Mouse (Mus musculus) myocyte (in vitro differentiated cells): Measurements from ENCODE around the gene Flt3. TPM values are rescaled to one million over a fixed set of nuclear protein-coding genes. Genes with fewer than 3 reads are reported as not detected.
A peak's percentile ranks its signal among the peaks of the same experiment; 100 is the strongest.

Experiments used
- H3K27me3 ChIP-seq: one replicate; pipeline ENCODE4 v1.6.1; 2011; ENCODE audit not compliant: control insufficient read depth, insufficient read depth, insufficient read length
- H3K36me3 ChIP-seq: one replicate; pipeline ENCODE4 v1.6.1; 2011; ENCODE audit not compliant: control insufficient read depth, insufficient read depth
- H3K4me2 ChIP-seq: one replicate; pipeline ENCODE4 v1.6.1; 2011; ENCODE audit warnings: low read depth, control low read depth
- H3K4me3 ChIP-seq: one replicate; pipeline ENCODE4 v1.5.1; 2011; ENCODE audit warnings: mild to moderate bottlenecking, control low read depth, moderate library complexity
- H3K79me2 ChIP-seq: one replicate; pipeline ENCODE4 v1.6.1; 2011; ENCODE audit not compliant: control insufficient read depth, insufficient read depth
- H3ac ChIP-seq: one replicate; pipeline ENCODE4 v1.6.1; 2011; ENCODE audit not compliant: control insufficient read depth, insufficient read length
- CEBPB ChIP-seq: IDR thresholded peaks from 2 replicates; pipeline ENCODE4 v1.6.1; 2011; ENCODE audit warnings: mild to moderate bottlenecking, moderate library complexity; ENCODE audit not compliant: poor library complexity, insufficient read depth, severe bottlenecking
- E2F4 ChIP-seq: IDR thresholded peaks from one replicate; pipeline ENCODE4 v1.6.1; 2011; ENCODE audit warnings: mild to moderate bottlenecking, control low read depth, moderate library complexity; ENCODE audit not compliant: insufficient read depth
- MAX ChIP-seq: IDR thresholded peaks from one replicate; pipeline ENCODE4 v1.6.1; 2011; ENCODE audit warnings: low read depth, mild to moderate bottlenecking, control low read depth
- MYOD1 ChIP-seq, 3 experiments: IDR thresholded peaks; one replicate each; pipeline ENCODE4 v1.6.1; 2011; ENCODE audit warnings: control low read depth in 2 of 3, low read depth in 2 of 3, mild to moderate bottlenecking in 2 of 3, moderate library complexity in 1 of 3; ENCODE audit not compliant: insufficient read length in 2 of 3, control insufficient read depth in 1 of 3
- MYOG ChIP-seq, 3 experiments: IDR thresholded peaks; one replicate each; pipeline ENCODE4 v1.6.1; 2011; ENCODE audit warnings: control low read depth in 2 of 3, low read depth in 2 of 3, mild to moderate bottlenecking in 2 of 3; ENCODE audit not compliant: insufficient read length in 2 of 3, control insufficient read depth in 1 of 3, insufficient read depth in 1 of 3
- POLR2A ChIP-seq: IDR thresholded peaks from one replicate; pipeline ENCODE4 v1.6.1; 2011; ENCODE audit warnings: low read depth, mild to moderate bottlenecking, control low read depth, moderate library complexity; ENCODE audit not compliant: insufficient read length
- POLR2AphosphoS2 ChIP-seq: IDR thresholded peaks from one replicate; pipeline ENCODE4 v1.6.1; 2011; ENCODE audit warnings: low read depth, control low read depth; ENCODE audit not compliant: insufficient read length
- REST ChIP-seq: IDR thresholded peaks from one replicate; pipeline ENCODE4 v1.6.1; 2011; ENCODE audit warnings: mild to moderate bottlenecking, control low read depth, moderate library complexity; ENCODE audit not compliant: insufficient read depth, insufficient read length
- SRF ChIP-seq: IDR thresholded peaks from one replicate; pipeline ENCODE4 v1.6.1; 2011; ENCODE audit warnings: low read depth; ENCODE audit not compliant: control insufficient read depth, insufficient read length
- TCF12 ChIP-seq: IDR thresholded peaks from one replicate; pipeline ENCODE4 v1.6.1; 2011; ENCODE audit warnings: mild to moderate bottlenecking, control low read depth; ENCODE audit not compliant: poor library complexity, insufficient read depth, severe bottlenecking
- TCF3 ChIP-seq: IDR thresholded peaks from one replicate; pipeline ENCODE4 v1.6.1; 2011; ENCODE audit warnings: low read depth, control low read depth; ENCODE audit not compliant: insufficient read length
- USF1 ChIP-seq: IDR thresholded peaks from one replicate; pipeline ENCODE4 v1.6.1; 2011; ENCODE audit warnings: low read depth, mild to moderate bottlenecking, control low read depth, moderate library complexity
- polyA plus RNA-seq: library from polyadenylated mRNA; unstranded; fragments of >200 nt; fragmentation: generic; extraction: Trizol; gene quantifications from one replicate; pipeline ENCODE4 v1.2.1, GENCODE M21; 2012; ENCODE audit warnings: missing spikeins

Flt3 gene
- polyA plus RNA-seq, 1 experiment, result 0.01 TPM

- H3K4me2 ChIP-seq, result peak overlapping the region; percentile 78
- TF ChIP-seq REST, result no peak
- TF ChIP-seq MYOD1 (IDR thresholded peaks at IDR 0.05; ENCODE audit: control insufficient read depth in 1 of 3, insufficient read length in 2 of 3, low read depth in 2 of 3), result peak in 1 of 3 experiments; percentile 8
- no peak for TF ChIP-seq SRF
- no peak overlapping the region for H3K4me3 ChIP-seq
- H3K79me2 ChIP-seq, result no peaks in the 10 kb centered on the region
- no peaks in the 10 kb centered on the region for H3K27me3 ChIP-seq
- no peaks in the 10 kb centered on the region for H3K36me3 ChIP-seq
- no peak overlapping the region for H3ac ChIP-seq
Measured at GRCm38 (mm10) chr5:147388376-147389008, 11.8 kb downstream of the Flt3 start.

- Histone ChIP-seq H3K4me2 (no peak overlapping the region), H3K79me2 (no peaks in the 10 kb centered on the region), H3K4me3 (no peak overlapping the region), H3ac (no peak overlapping the region), H3K36me3 (no peaks in the 10 kb centered on the region), H3K27me3 (no peaks in the 10 kb centered on the region)
- TF ChIP-seq SRF (no peak), USF1 (no peak), TCF3 (no peak), REST (no peak), MYOG (IDR thresholded peaks at IDR 0.05; ENCODE audit: control insufficient read depth in 1 of 3, insufficient read depth in 1 of 3, insufficient read length in 2 of 3, low read depth in 2 of 3) (no peak), TCF12 (no peak), MYOD1 (IDR thresholded peaks at IDR 0.05; ENCODE audit: control insufficient read depth in 1 of 3, insufficient read length in 2 of 3, low read depth in 2 of 3) (no peak), POLR2AphosphoS2 (no peak), MAX (no peak), POLR2A (no peak), E2F4 (no peak), CEBPB (no peak)
Measured at GRCm38 (mm10) chr5:147386865-147387264, 13.4 kb downstream of the Flt3 start.

GRCm38 (mm10) chr5:147381396-147381795, 18.9 kb downstream of the Flt3 start:
- H3K4me3 ChIP-seq, result no peak overlapping the region
- no peaks in the 10 kb centered on the region for H3K36me3 ChIP-seq
- H3K27me3 ChIP-seq, result peaks cover 9% of the 10 kb centered on the region
- TF ChIP-seq MYOD1 (IDR thresholded peaks at IDR 0.05; ENCODE audit: control insufficient read depth in 1 of 3, insufficient read length in 2 of 3, low read depth in 2 of 3), result no peak
- no peak for TF ChIP-seq POLR2AphosphoS2
- no peak for TF ChIP-seq MYOG (IDR thresholded peaks at IDR 0.05; ENCODE audit: control insufficient read depth in 1 of 3, insufficient read depth in 1 of 3, insufficient read length in 2 of 3, low read depth in 2 of 3)
- TF ChIP-seq REST, result no peak
- TF ChIP-seq SRF, result no peak
- TF ChIP-seq POLR2A, result no peak
- no peak for TF ChIP-seq USF1
- no peak for TF ChIP-seq TCF3
- TF ChIP-seq TCF12, result no peak
- TF ChIP-seq MAX, result no peak
- TF ChIP-seq E2F4, result no peak
- no peak overlapping the region for H3ac ChIP-seq
- peak overlapping the region; percentile 48 for H3K4me2 ChIP-seq
- no peaks in the 10 kb centered on the region for H3K79me2 ChIP-seq

GRCm38 (mm10) chr5:147379481-147379880, 20.8 kb downstream of the Flt3 start:
- H3K27me3 ChIP-seq, result peaks cover 19% of the 10 kb centered on the region
- H3K4me3 ChIP-seq, result no peak overlapping the region
- no peak for TF ChIP-seq POLR2A
- TF ChIP-seq REST, result no peak
- TF ChIP-seq MAX, result no peak
- TF ChIP-seq CEBPB, result no peak
- TF ChIP-seq USF1, result no peak
- TF ChIP-seq TCF3, result no peak
- no peak for TF ChIP-seq TCF12
- no peak for TF ChIP-seq POLR2AphosphoS2
- TF ChIP-seq MYOD1 (IDR thresholded peaks at IDR 0.05; ENCODE audit: control insufficient read depth in 1 of 3, insufficient read length in 2 of 3, low read depth in 2 of 3), result no peak
- no peak for TF ChIP-seq MYOG (IDR thresholded peaks at IDR 0.05; ENCODE audit: control insufficient read depth in 1 of 3, insufficient read depth in 1 of 3, insufficient read length in 2 of 3, low read depth in 2 of 3)
- TF ChIP-seq E2F4, result no peak
- no peak for TF ChIP-seq SRF
- H3K36me3 ChIP-seq, result no peaks in the 10 kb centered on the region
- no peaks in the 10 kb centered on the region for H3K79me2 ChIP-seq
- no peak overlapping the region for H3K4me2 ChIP-seq
- H3ac ChIP-seq, result no peak overlapping the region

GRCm38 (mm10) chr5:147370276-147370675, 30.0 kb downstream of the Flt3 start:
- no peak overlapping the region for H3ac ChIP-seq
- peaks cover 24% of the 10 kb centered on the region for H3K27me3 ChIP-seq
- no peaks in the 10 kb centered on the region for H3K36me3 ChIP-seq
- H3K4me3 ChIP-seq, result no peak overlapping the region
- H3K79me2 ChIP-seq, result no peaks in the 10 kb centered on the region
- no peak overlapping the region for H3K4me2 ChIP-seq
- TF ChIP-seq TCF3 (no peak), MAX (no peak), TCF12 (no peak), REST (no peak), POLR2A (no peak), CEBPB (no peak)
